In the genomic region with DNA sequence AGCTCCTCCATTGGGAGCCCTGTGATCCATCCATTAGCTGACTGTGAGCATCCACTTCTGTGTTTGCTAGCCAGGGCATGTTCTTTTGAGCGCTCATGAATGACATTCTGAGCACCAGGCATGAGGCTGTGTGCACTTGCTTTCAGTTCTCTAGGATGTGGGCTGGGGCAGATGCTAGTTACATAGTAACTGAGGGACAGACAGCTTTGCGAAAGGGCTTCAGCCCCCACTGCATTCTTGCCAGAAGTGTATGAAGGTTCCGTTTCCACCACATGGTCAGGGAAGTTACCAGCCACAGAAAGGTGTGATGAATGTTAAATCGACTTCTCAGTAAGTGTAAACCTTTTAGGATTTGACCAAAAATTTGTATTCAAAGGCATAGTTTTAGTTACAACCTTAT, we compare ENCODE assay signal across 21 mouse cellular contexts. TPM values are rescaled to one million over a fixed set of nuclear protein-coding genes. Genes with fewer than 3 reads are reported as not detected.
DNase-seq lines count a peak whose midpoint lies in the region; ATAC-seq and TF ChIP-seq lines count a peak whose summit lies in the region.
"Had no signal": no experiment of that assay in that cellular context is flagged by ENCODE, and none has a peak within 500 bp of the region (broad histone marks: within the 10 kb centered on the region; RNA-seq: fewer than 3 reads in every experiment).

No protein-coding gene starts in this region.

- DNase-seq in spleen, adult 2 months (ENCODE audit: low read depth in 1 of 2, low spot score in 2 of 2): peak; percentile 41 to 54
- no peak for DNase-seq in spleen, postnatal 14 days (ENCODE audit: low spot score in 2 of 2)
- DNase-seq in Patski (ENCODE audit: low read depth, low spot score): no peak
- no peak for DNase-seq in heart, adult 2 months
- DNase-seq in kidney, adult 18-20 months: no peak
- DNase-seq: adrenal gland, adult 8-10 months; cerebellum, adult 9-10 months; gastrocnemius, postnatal 10 days; lung, embryonic 14.5 days; lung, postnatal 4 days; midbrain, embryonic 14.5 days; right cerebral cortex, adult 18-20 months; thymus, postnatal 14 days had no signal

- no peak overlapping the region for H3K27ac ChIP-seq in spleen, adult 2 months (ENCODE audit: insufficient read depth, low read length)
- H3K27ac ChIP-seq in heart, adult 2 months: no peak overlapping the region
- no peak overlapping the region for H3K27ac ChIP-seq in intestine, embryonic 16.5 days (ENCODE audit: low read length)
- H3K27ac ChIP-seq: forebrain, embryonic 12.5 days; heart, embryonic 10.5 days; hindbrain, embryonic 14.5 days; intestine, embryonic 15.5 days; limb, embryonic 12.5 days; liver, embryonic 12.5 days had no signal

- H3K27me3 ChIP-seq in spleen, adult 2 months (ENCODE audit: control insufficient read depth, insufficient read depth, low read length): no peaks in the 10 kb centered on the region
- no peaks in the 10 kb centered on the region for H3K27me3 ChIP-seq in Patski
- H3K27me3 ChIP-seq in heart, adult 2 months (ENCODE audit: control insufficient read depth, insufficient read depth, low read length): no peaks in the 10 kb centered on the region
- no peaks in the 10 kb centered on the region for H3K27me3 ChIP-seq in intestine, embryonic 16.5 days (replicated peaks; ENCODE audit: control insufficient read depth, insufficient read depth, low read length)
- H3K27me3 ChIP-seq: forebrain, embryonic 12.5 days; intestine, embryonic 15.5 days; limb, embryonic 12.5 days; liver, embryonic 12.5 days had no signal

- 25% methylated on average over 4 of the region's 4 CpGs for WGBS in spleen, adult 2 months
- 93% methylated on average over 4 of the region's 4 CpGs for WGBS in heart, adult 2 months
- WGBS in intestine, embryonic 16.5 days: 77% methylated on average over 4 of the region's 4 CpGs

- intact Hi-C loops in heart, adult 2 months (cut with DNase I): no loop called here

- H3K4me3 ChIP-seq in spleen, adult 2 months (ENCODE audit: extremely low read depth, insufficient read depth, insufficient read length): no peak overlapping the region
- H3K4me3 ChIP-seq in heart, adult 2 months: no peak overlapping the region
- H3K4me3 ChIP-seq in intestine, embryonic 16.5 days (ENCODE audit: low read length): no peak overlapping the region
- H3K4me3 ChIP-seq: forebrain, embryonic 12.5 days; heart, embryonic 10.5 days; intestine, embryonic 15.5 days; limb, embryonic 12.5 days; liver, embryonic 12.5 days had no signal

- CTCF ChIA-PET in Patski (lab: Charles Lee): no interaction called here

- in situ Hi-C loops in Patski (cut with MboI; ENCODE audit: low pct_unique_long_range_greater_than_20kb): no loop called here

- TF ChIP-seq POLR2A in spleen, adult 2 months (IDR thresholded peaks at IDR 0.05; ENCODE audit: low read depth, low read length): no peak
- TF ChIP-seq POLR2A in heart, adult 2 months (IDR thresholded peaks at IDR 0.05; ENCODE audit: insufficient read depth, low read depth, low read length): no peak

- no peak overlapping the region for H3K9ac ChIP-seq in heart, adult 2 months (ENCODE audit: low read depth, low read length)
- no peak overlapping the region for H3K9ac ChIP-seq in intestine, embryonic 16.5 days (ENCODE audit: low read depth, low read length)
- H3K9ac ChIP-seq: forebrain, embryonic 12.5 days; hindbrain, embryonic 14.5 days; intestine, embryonic 15.5 days; limb, embryonic 12.5 days; liver, embryonic 12.5 days; lung, embryonic 14.5 days had no signal

- H3K4me1 ChIP-seq in spleen, adult 2 months (ENCODE audit: control insufficient read depth, insufficient read depth, insufficient read length): peaks cover 9% of the 10 kb centered on the region
- no peaks in the 10 kb centered on the region; the same call in 1 of the 2 replicates for H3K4me1 ChIP-seq in heart, adult 2 months (ENCODE audit: control insufficient read depth, insufficient read depth, low read length)
- no peaks in the 10 kb centered on the region for H3K4me1 ChIP-seq in intestine, embryonic 16.5 days (ENCODE audit: control insufficient read depth, insufficient read depth, low read length)
- H3K4me1 ChIP-seq: forebrain, embryonic 12.5 days; intestine, embryonic 15.5 days; limb, embryonic 12.5 days; liver, embryonic 12.5 days had no signal

- H3K4me2 ChIP-seq in intestine, embryonic 16.5 days (ENCODE audit: low read depth, low read length): no peak overlapping the region
- H3K4me2 ChIP-seq: forebrain, embryonic 12.5 days; hindbrain, embryonic 14.5 days; intestine, embryonic 15.5 days; limb, embryonic 12.5 days; liver, embryonic 12.5 days; lung, embryonic 14.5 days had no signal

- POLR2A ChIA-PET in Patski (lab: Charles Lee): interaction anchor here (0.6 kb wide), 1 partner anchor 21 kb away, joined by 4 read pairs; no protein-coding TSS in a partner anchor

- ATAC-seq in Patski: peak; percentile 51
- ATAC-seq in megakaryocyte, adult 5-6 weeks (ENCODE audit: poor library complexity, severe bottlenecking): peak; percentile 70
- no peak for ATAC-seq in intestine, embryonic 16.5 days
- ATAC-seq: intestine, embryonic 15.5 days; liver, embryonic 12.5 days had no signal

- no peaks in the 10 kb centered on the region for H3K9me3 ChIP-seq in intestine, embryonic 16.5 days (ENCODE audit: control insufficient read depth, low read length)
- H3K9me3 ChIP-seq: forebrain, embryonic 12.5 days; heart, embryonic 10.5 days; intestine, embryonic 15.5 days; limb, embryonic 12.5 days; liver, embryonic 12.5 days had no signal

- no peak for TF ChIP-seq EP300 in heart, adult 2 months (IDR thresholded peaks at IDR 0.05; ENCODE audit: insufficient read depth, low read depth, low read length)

- H3K36me3 ChIP-seq in spleen, adult 2 months (ENCODE audit: control insufficient read depth, insufficient read depth, low read length): no peaks in the 10 kb centered on the region
- H3K36me3 ChIP-seq in heart, adult 2 months (ENCODE audit: control insufficient read depth, insufficient read depth, low read length): no peaks in the 10 kb centered on the region
- H3K36me3 ChIP-seq in intestine, embryonic 16.5 days (ENCODE audit: control insufficient read depth, insufficient read depth, low read length): no peaks in the 10 kb centered on the region
- H3K36me3 ChIP-seq: forebrain, embryonic 12.5 days; heart, embryonic 10.5 days; intestine, embryonic 15.5 days; limb, embryonic 12.5 days; liver, embryonic 12.5 days had no signal

- H3K79me2 ChIP-seq in heart, adult 2 months (replicated peaks; ENCODE audit: control insufficient read depth, insufficient read depth, low read length): no peaks in the 10 kb centered on the region

- no peak for TF ChIP-seq CTCF in spleen, adult 2 months (IDR thresholded peaks at IDR 0.05; ENCODE audit: extremely low read depth, insufficient read depth, insufficient read length, insufficient replicate concordance)
- TF ChIP-seq CTCF in Patski (IDR thresholded peaks at IDR 0.05): no peak
- TF ChIP-seq CTCF in heart, adult 2 months (IDR thresholded peaks at IDR 0.05): no peak

RNA-seq across cellular contexts. Expression of a gene that starts 18.3 kb away (rescaled TPM):
- polyA plus RNA-seq in spleen, adult 2 months (2012; rRNA removed): 5.8 and 8.1 TPM in 2 replicates
- 41.0 TPM for polyA plus RNA-seq in Patski (2021)
- total RNA-seq in megakaryocyte, adult 5-6 weeks (2015): 0.02 TPM in 1 of 2 replicates, not detected in the other
- total RNA-seq in megakaryocyte, adult 5-6 weeks (2017): not detected in 2 replicates
- total RNA-seq in heart, adult 2 months (2021): 10 to 100 TPM; 10.4 to 32.3 TPM
- polyA plus RNA-seq in heart, adult 2 months (2012; rRNA removed): 4.7 and 4.9 TPM in 2 replicates
- 0.77 and 0.83 TPM in 2 replicates for polyA plus RNA-seq in intestine, embryonic 16.5 days (2015; fragmentation: Nextera tagmentation; extraction: Ambion mirVana)

RNA-seq across cellular contexts. Expression of a gene that starts 47.8 kb away (rescaled TPM):
- polyA plus RNA-seq in spleen, adult 2 months (2012; rRNA removed): 2.0 TPM in 2 replicates
- polyA plus RNA-seq in Patski (2021): 15.9 TPM
- not detected in 2 replicates for total RNA-seq in megakaryocyte, adult 5-6 weeks (2015)
- total RNA-seq in megakaryocyte, adult 5-6 weeks (2017): not detected in 2 replicates
- total RNA-seq in heart, adult 2 months (2021): 100 to 1,000 TPM; 104 to 114 TPM
- polyA plus RNA-seq in heart, adult 2 months (2012; rRNA removed): 62.1 and 102 TPM in 2 replicates
- 6.1 and 6.6 TPM in 2 replicates for polyA plus RNA-seq in intestine, embryonic 16.5 days (2015; fragmentation: Nextera tagmentation; extraction: Ambion mirVana)

Comparison
In these comparisons a context has a peak if more than half of its experiments do, and no peak if none do; other contexts are left out.
1. DNase-seq: peak in spleen, adult 2 months (2 of 2); none in spleen, postnatal 14 days (0 of 2), Patski (single experiment), heart, adult 2 months (0 of 2) and kidney, adult 18-20 months (single experiment).